Mouse (Mus musculus): ENCODE data around the gene Zbtb33. TPM values are rescaled to one million over a fixed set of nuclear protein-coding genes. Genes with fewer than 3 reads are reported as not detected.

The Zbtb33 gene
- 1 to 10 TPM; 6.0 to 6.6 TPM for total RNA-seq (2021)
- long read RNA-seq, experiment 1: 0 reads
- long read RNA-seq, experiment 2, partial matches to known transcripts: 0 of 1 reads
- long read RNA-seq, experiment 2, other reads (novel, unspliced or antisense): 1 of 1 reads

DNA sequence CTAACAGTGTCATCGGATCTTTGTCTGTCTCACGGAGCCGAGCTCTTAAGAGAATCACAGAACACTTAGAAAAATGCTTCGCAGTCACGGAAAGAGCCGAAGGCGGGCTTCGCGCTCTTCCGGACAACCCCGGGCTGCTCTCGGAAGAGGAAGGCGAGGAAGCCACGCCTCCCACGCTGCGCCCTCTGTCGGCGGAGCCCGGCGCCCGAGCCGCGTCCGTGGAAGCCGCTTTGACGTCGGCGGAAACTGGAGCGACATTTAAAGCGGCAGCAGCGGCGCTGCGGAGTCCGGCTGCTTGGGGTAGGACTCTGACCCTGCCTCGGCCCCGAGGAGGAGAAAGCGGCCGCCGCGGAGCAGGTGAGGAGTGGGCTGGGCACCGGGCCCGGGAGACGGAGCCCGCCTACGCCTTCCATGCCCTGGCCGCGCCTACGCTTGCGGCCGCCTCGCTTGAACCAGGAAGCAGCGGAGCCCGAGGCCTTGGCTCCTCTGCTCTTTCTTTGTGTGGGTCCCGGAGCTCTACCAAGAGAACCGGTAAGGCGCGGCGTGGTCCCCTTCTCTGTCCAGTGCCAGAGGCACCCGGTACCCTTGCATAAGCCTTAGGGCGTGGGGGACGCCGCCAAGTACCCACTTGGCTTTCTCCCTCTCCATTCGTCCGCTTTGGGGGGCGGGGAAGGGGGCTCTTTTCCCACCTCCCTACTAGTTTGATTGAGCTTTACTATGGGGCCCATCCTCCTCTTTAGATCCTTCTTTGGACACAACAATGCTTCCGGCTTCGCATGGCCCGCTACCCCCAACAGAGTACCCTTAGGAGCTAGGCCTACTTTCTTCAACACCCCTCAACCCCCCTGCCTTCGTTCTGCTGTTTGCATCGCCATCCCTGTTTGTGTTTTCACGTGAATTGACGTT is at the start of gene Zbtb33:
Gene Zbtb33 (plus strand): TSS at position 242 of the 906 bp plus-strand sequence.
- peak; percentile 85 for DNase-seq (ENCODE audit: low spot score)

DNA sequence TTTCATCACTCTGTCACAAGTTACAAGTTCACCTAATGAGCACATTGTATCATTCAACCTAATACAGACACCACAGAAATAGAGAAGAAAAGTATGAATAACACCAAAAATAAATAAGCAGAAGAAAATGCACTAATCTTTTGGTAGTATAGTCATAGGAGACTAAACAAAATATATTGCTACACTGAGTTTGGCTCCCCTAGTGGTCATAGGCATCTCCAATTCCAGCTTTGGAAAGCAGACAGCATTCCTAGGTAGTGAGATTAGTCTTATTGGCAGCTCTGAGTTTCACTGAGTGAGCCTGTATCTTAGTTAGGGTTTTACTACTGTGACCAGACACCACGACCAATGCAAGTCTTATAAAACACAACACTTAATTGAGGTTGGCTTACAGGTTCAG is 30.5 kb upstream of the Zbtb33 start:
- DNase-seq (ENCODE audit: low spot score): no peak

DNA sequence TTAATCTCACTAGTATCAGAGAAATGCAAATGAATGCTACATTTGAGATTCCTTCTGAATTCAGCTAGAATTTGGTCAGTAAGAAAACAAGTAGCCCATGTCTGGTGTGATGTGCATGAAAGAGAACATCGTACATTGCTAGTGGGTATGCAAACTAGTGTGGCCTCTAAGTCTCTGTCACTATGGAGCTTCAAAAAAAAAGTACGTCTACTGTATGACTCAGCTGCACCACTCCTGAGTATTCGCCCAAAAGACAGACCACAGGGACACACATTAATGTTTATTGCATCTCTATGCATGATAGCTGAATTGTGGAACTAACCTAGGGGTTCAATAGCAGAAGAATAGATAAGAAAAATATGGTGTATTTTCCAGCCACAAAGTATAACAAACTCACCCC is 24.3 kb upstream of the Zbtb33 start:
- DNase-seq (ENCODE audit: low spot score): no peak

DNA sequence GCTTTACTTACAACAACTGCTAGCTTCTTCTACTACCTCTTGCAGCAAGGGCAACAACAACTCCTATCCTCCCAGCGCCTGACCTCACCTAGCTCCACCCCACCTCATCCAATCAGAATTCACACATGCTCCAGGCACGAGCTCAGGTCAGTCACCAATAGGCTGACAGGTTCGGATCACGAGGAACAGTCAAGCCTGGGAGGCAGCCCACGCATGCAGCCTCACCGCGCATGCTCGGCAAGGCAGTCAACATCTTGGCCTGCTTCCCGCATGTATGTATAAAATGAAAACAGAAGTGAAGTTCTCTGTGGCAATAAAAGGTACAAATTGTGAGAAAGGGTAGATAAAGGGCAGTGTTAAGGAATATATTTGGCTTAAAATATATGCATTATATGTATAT is 23.5 kb upstream of the Zbtb33 start:
- DNase-seq (ENCODE audit: low spot score): no peak

DNA sequence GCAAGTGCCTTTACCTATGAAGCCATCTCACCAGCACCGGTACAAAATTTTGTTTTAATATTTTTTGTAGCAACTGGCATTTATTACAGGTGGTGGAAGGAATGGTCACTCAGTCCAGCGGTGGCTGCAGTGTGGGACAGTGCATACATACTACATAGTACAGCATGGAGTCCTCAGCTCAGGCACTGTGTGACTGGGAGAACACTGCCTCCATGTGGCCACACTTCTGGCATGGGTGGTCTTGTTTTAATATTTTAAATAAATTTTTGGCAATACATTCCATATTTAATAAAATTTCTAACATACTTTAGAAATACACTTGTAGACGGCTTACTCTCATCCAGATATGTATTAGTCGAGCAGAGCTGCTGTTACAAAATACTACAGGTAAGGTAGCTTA is 23.0 kb upstream of the Zbtb33 start:
- DNase-seq (ENCODE audit: low spot score): no peak

DNA sequence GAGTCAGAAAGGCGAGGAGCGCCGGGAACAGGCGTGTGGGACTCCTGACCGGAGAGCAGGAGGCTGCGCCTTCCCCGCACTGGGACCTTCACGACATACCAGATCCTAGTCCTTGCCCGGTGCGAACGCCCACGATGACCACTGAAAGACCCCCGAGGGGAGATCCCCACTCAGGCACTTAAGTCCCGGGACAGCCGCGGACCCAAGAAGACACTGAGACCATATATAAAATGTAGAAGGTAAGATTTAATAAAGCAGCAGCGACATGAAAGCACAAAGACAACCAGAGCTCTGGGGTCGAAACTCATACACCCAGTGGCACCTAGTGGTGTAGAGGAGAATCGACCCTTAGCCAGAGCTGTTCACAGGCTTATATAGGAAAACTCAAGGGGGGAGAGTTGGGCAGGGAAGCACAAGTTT is 9.7 kb upstream of the Zbtb33 start:
- peak; percentile 39 for DNase-seq (ENCODE audit: low spot score)

DNA sequence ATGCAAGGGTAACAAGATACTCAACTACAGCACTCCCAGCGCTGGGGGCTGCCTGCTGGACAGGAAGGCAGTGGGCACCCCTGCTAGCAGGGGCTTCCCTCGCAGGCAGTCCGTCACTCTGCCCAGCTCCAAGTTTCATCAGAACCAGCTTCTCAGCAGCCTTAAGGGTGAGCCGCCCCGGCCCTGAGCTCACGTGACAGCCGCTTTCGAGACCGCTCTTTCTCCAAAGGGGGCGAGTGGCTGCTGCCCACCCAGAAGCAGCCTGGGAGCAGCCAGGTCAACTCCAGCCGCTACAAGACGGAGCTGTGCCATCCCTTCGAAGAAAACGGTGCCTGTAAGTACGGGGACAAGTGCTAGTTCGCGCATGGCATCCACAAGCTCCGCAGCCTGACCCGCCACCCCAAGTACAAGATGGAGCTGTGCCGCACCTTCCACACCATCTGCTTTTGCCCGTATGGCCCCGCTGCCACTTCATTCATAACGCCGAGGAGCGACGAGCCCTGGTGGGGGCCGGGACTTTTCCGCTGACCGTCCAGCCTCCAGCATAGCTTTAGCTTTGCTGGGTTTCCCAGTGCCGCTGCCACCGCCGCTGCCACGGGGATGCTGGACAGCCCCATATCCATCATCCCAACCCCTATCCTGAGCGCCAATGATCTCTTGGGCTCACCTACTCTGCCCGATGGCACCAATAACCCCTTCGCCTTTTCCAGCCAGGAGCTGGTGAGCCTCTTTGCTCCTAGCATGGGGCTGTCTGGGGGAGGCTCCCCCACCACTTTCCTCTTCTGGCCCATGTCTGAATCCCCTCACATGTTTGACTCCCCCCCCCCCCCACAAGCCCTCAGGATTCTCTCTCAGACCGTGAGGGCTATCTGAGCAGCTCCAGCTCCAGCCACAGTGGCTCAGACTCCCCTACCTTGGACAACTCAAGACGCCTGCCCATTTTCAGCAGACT is 8.7 kb upstream of the Zbtb33 start:
- DNase-seq (ENCODE audit: low spot score): no peak

DNA sequence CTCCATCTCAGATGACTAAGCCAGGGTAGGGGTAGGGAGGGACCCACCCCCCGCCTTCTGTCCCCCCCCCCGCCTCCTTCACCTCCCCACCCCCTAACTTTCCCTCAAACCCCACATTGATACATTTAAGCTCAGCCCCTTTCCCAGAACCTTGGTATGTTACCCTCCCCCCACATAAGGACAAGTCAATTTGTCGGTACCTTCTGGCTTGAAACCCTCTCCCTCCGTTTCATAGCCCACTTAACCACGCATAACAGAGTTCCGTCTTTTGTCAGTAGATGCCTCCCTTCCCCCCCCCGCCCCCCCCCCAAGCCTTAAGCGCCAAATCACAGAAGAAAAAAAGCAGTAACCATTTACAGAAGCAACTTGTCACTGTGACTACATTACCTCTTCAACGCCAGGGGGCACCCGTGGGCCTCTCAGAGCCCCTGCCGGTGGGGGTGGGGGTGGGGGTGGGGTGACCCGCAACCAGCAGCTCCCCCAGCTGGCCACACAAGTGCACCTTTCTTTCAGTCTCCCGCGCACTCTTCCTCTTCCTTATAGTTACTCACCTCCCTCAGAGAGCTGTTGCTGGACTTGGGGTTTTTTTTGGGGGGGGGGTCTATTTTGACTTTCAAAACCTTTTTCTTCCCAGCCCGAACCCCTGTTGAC is 7.9 kb upstream of the Zbtb33 start:
- DNase-seq (ENCODE audit: low spot score): peak; percentile 43

DNA sequence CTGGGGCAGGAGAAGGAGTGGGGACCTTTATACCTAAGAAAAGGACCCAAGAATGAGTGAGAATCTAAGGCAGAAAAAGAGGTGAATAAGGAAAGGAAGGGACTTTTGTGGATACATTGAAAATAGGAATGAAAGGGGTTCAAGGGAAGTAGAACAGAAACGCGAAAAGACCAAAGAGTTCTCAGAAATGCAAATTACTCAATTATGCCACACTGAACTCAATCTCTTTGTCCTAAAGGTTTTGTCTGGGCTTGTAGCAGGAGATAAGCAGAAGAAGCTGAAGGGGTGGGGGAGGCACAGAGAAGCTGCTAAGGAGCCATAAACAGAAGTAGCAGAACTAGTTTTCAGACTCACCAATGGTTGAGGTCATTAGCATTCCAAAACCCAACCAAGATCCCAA is 4.1 kb upstream of the Zbtb33 start:
- no peak for DNase-seq (ENCODE audit: low spot score)

DNA sequence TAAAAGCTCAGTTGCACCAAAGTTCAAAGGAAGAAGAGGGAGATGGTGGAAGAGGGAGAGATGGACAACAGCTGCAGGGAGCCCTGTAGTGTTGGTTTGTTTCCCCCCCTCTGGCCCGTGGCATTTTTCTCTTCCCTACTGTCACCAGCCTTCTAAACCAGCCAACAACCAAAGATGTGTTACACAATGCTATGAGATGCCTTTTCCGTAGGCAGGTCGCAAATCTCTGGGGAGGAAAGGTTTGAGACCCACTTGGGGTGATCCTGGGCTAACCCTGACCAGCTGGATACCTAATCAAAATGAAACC is 818 bp downstream of the Zbtb33 start:
- no peak for DNase-seq (ENCODE audit: low spot score)

DNA sequence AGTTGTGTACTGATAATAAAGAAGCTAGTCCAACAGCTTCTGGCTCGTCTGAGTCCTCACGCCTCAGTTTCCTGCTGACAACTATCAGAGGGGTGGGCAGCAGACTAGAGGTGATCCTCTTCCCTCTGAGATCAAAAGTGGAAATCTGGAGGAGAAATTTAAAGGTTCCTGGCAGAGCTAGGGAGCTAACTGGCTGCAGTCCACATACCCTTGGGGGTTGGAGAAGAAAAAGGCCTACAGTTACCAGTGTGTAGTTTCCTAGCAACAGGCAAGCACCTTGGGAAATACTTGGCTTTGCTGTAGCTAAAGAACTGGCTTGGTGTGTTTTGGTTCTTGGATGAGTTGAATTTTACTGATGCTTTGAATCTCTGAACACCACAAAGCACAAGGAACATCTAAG is 12.2 kb downstream of the Zbtb33 start:
- no peak for DNase-seq (ENCODE audit: low spot score)

DNA sequence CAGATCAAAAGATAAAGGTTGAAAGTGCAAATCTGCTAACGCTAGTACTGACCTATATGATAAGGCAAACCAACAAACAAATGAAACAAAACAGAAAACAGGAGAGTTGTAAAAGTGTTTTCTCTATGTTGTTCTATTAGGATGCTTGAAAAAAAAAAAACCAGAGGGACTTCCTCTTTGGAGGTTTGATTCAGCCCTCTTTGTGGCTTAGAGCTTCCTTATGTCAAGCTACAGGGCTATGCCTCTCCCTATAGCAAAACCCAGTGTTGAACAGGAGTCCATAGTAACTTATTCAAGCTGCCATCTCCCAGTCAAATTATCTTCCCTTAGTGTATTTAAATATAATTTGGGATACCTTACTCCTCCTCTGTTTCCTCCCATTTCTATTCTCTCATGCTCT is 17.8 kb downstream of the Zbtb33 start:
- DNase-seq (ENCODE audit: low spot score): no peak

DNA sequence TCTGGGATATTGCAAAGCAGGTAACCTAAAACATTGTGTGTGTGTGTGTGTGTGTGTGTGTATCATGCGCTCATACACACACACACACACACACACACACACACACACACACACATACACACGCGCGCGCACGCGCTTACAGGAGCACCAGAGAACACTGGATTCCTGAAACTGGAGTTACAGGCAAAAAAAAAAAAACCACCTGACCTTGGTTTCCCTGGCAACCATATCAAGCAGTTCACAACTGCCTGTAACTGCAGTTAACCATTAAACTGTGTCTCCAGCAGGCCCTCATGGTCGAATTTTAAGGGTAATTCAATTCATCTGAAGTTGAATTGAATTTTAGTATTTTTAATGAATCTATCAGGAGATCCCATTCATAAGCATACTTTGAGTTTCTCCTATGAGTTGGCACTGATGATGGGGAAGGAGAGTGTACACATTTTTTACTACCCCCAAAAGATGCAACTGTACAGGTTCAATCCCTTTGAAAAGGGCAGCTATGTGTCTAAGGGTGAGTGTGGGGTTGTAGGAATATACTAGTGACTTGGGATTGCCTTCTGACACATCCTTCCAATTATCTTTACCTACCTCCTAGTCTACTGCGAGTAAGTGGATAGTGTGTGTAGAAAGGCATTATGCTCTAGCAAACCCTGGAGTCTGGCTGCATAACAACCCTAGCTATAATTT is 27.5 kb downstream of the Zbtb33 start:
- no peak for DNase-seq (ENCODE audit: low spot score)

DNA sequence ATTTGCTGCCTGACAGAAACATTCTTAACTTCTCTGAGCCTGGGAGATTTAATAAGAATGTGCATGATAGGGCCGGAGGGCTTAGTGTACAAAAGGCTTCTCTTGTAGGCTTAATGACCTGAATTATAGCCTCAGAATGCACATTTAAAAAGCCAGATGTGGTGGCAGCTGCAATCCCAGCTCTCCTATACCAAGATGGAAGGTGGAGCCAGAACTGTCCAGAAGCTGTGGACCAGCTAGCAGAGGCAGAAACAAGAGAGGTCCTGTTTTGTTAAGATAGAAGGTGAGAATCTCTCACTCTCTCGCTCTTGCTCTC is 28.0 kb downstream of the Zbtb33 start:
- DNase-seq (ENCODE audit: low spot score): no peak

DNA sequence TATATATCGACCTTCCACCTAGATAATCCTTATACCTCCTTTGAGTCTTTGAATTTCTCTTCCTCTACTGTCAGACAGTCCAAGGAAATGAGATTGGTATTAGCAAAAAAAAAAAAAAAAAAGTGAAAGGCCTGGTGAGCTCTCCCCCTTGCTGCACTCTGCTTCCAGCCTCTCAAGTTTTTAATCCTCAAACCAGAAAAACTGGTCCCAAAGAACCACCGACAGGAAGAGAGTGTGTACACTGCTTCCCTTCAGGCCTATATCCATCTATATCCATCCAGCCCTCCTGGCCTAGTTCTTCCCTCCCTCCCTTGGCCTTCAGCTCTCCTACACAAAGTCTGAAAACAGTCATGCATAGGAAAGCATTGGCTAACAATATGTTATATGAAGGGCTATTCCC is 33.2 kb downstream of the Zbtb33 start:
- DNase-seq (ENCODE audit: low spot score): no peak

DNA sequence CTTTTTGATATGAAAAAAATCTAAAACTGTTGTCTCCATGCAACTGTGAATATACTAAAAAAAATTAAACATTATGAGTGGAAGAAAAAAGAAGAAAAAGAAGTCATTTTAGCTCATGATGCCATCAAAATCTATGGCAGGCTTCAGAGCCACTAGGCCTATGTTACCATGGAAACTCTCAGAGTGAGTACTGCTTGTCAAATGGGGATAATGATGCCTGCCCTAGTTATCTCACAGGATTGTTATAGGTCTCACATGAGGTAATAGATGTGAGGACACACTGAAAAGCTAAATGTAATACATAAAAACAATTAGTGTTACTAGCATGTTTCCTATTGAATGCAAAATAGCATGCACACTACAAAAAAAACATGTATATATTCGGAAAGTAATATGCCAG is 40.3 kb downstream of the Zbtb33 start:
- no peak for DNase-seq (ENCODE audit: low spot score)

DNA sequence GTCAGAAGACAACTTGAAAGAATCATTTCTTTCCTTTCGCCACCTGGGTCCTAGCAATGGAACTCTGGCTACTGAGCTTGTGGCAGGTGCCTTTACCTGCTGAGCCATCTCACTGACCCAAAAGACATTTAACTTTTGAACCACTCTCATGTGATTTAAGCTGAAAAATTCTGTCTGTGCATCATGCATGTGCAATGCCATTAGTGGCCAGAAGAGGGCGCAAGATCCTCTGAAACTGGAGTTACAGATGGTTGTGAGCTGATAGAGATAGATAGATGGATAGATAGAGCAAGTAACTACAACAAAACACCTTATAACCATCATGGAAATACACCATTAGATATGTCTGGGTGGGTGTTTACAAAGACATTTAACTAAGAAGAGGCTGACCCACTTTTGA is 48.1 kb downstream of the Zbtb33 start:
- DNase-seq (ENCODE audit: low spot score): peak; percentile 22

Data from gastrocnemius, adult 18-20 months (tissue).